Mouse (Mus musculus) liver, embryonic 11.5 days (tissue): ENCODE results near the gene Olfr739. TPM values are rescaled to one million over a fixed set of nuclear protein-coding genes. Genes with fewer than 3 reads are reported as not detected.

Experiments
- ATAC-seq: fragments of 200-750 bp; cut with Nextera tagmentation; replicated peaks from 2 replicates; pipeline ENCODE4 v1.8.0; 2017; ENCODE audit warnings: moderate number of reproducible peaks, mild to moderate bottlenecking, moderate TSS enrichment, moderate library complexity; ENCODE audit not compliant: low FRiP score
- DNase-seq: peaks from one replicate; pipeline ENCODE4 v3.0.0-alpha.2; 2017; ENCODE audit warnings: low spot score
- H3K27ac ChIP-seq: fragments of 300-500 bp; sonication (generic); 2 replicates; pipeline ENCODE4 v1.5.1; 2014; ENCODE audit warnings: mild to moderate bottlenecking, low read depth, low read length, control low read depth
- H3K27me3 ChIP-seq: fragments of 300-500 bp; sonication (generic); replicated peaks from 2 replicates; pipeline ENCODE4 v1.6.1; 2014; ENCODE audit warnings: low read length, mixed read lengths; ENCODE audit not compliant: control insufficient read depth, insufficient read depth
- H3K36me3 ChIP-seq: fragments of 300-500 bp; sonication (generic); 2 replicates; pipeline ENCODE4 v1.6.1; 2014; ENCODE audit warnings: mild to moderate bottlenecking, low read length, moderate library complexity, mixed read lengths; ENCODE audit not compliant: control insufficient read depth, insufficient read depth
- H3K4me1 ChIP-seq: fragments of 300-500 bp; sonication (generic); replicated peaks from 2 replicates; pipeline ENCODE4 v1.6.1; 2014; ENCODE audit warnings: low read length, mixed read lengths; ENCODE audit not compliant: control insufficient read depth, insufficient read depth
- H3K4me2 ChIP-seq: fragments of 300-500 bp; sonication (generic); 2 replicates; pipeline ENCODE4 v1.6.1; 2014; ENCODE audit warnings: mild to moderate bottlenecking, control low read depth, moderate library complexity
- H3K4me3 ChIP-seq: fragments of 300-500 bp; sonication (generic); 2 replicates; pipeline ENCODE4 v1.5.1; 2014; ENCODE audit warnings: low read depth, low read length, control low read depth
- H3K9ac ChIP-seq: fragments of 300-500 bp; sonication (generic); 2 replicates; pipeline ENCODE4 v1.6.1; 2014; ENCODE audit warnings: low read depth, low read length, control low read depth
- H3K9me3 ChIP-seq: fragments of 300-500 bp; sonication (generic); 2 replicates; pipeline ENCODE4 v1.6.1; 2016; ENCODE audit warnings: low read length, inconsistent platforms, mixed read lengths; ENCODE audit not compliant: control insufficient read depth
- WGBS: fragments of 180-500 bp; shearing (Covaris S2); extraction: QIAGEN DNeasy Blood & Tissue Kit; methylation state at CpG from one replicate; pipeline ENCODE4 v1.1.7; 2014; 5-methylcytosine and 5-hydroxymethylcytosine counted together
- polyA plus RNA-seq: library from polyadenylated mRNA; unstranded; fragments of >200 nt; fragmentation: Nextera tagmentation; extraction: Ambion mirVana; gene quantifications from 2 replicates; pipeline ENCODE4 v1.2.1, GENCODE M21; 2014

The Olfr739 gene
- not detected in 2 replicates for polyA plus RNA-seq

DNA sequence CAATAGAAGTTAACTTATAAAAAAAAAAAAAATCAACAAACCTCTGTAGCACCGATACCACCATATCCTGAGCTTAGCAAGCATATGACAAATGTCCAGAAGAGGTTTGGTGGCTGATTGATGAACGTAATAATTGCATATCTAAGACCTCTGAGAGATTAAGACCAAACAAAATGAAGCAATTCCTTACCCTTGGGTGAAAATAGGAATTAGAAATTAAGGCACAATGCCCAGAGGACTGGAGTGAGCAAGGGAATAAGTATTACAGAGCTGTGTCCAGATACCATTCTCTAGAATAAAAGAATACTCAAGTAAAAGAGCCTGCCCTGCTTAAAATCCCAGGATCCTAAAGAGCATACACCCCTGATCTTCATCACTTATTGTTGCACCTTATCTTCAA, at the start of gene Olfr739:
Gene Olfr739 (plus strand): TSS at position 301 of the 400 bp plus-strand sequence.
- no peaks in the 10 kb centered on the region for H3K9me3 ChIP-seq
- H3K4me1 ChIP-seq = no peaks in the 10 kb centered on the region
- no peak within 1 kb of the TSS for H3K4me2 ChIP-seq
- H3K27me3 ChIP-seq = no peaks in the 10 kb centered on the region
- no peak within 1 kb of the TSS for H3K27ac ChIP-seq
- no peak within 1 kb of the TSS for H3K4me3 ChIP-seq
- H3K9ac ChIP-seq = no peak within 1 kb of the TSS
- no peak for DNase-seq
- H3K36me3 ChIP-seq = no peaks in the 10 kb centered on the region
- ATAC-seq = no peak
- WGBS = 70% methylated on average over 2 of the region's 2 CpGs

DNA sequence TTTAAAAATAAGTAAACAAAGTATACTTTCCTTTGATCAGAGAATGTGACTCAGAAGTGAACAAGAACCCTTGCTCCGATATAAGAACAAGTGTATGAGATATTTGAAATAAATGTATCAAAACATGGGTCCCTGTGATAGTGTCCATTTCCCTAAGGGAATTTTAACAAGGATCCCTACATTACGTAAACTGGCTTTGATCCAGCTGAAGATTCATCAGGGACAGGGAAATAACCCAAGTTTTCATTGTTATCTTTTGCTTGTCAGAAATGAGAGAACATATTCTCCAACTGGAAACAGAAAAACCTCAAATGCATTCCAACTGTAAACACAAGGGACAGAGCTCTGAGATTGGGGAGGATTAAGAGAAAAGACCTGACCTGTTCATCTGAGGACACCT, 37.6 kb upstream of the Olfr739 start, which contains the start of gene Olfr736:
Gene Olfr736 (plus strand): TSS at position 301 of the 400 bp plus-strand sequence.
- 79% methylated on average over 2 of the region's 2 CpGs for WGBS
- ATAC-seq = no peak

DNA sequence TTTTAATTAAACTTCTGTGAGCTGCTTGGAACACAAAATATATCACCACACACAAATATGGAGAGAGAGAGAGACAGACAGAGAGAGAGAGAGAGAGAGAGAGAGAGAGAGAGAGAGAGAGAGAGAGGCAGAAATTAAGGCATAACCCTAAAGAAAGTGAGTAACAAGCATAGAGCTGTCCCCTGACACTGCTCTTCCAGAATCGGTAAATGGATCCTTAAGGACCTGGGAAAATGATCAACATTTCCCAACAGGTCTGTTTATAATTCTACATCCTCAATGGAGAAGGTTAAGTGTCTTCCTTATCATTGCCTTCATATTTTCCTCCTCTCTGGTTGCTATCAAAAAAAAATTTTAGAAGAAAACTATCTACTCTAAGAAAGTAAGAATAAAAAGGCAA, 11.2 kb upstream of the Olfr739 start, which contains the start of gene Olfr738:
Gene Olfr738 (plus strand): TSS at position 301 of the 400 bp plus-strand sequence.
- Histone ChIP-seq H3K27ac (no peak within 1 kb of the TSS), H3K4me2 (no peak within 1 kb of the TSS), H3K4me3 (no peak within 1 kb of the TSS), H3K9me3 (no peaks in the 10 kb centered on the region), H3K9ac (no peak within 1 kb of the TSS), H3K4me1 (no peaks in the 10 kb centered on the region), H3K27me3 (no peaks in the 10 kb centered on the region), H3K36me3 (no peaks in the 10 kb centered on the region)
- no peak for DNase-seq
- no peak for ATAC-seq
- WGBS = 73% methylated on average over 1 of the region's 1 CpGs

More for the DNA sequence above, 37.6 kb upstream of the Olfr739 start, which contains the start of gene Olfr736:
- Histone ChIP-seq H3K36me3 (no peaks in the 10 kb centered on the region), H3K27ac (no peak within 1 kb of the TSS), H3K27me3 (no peaks in the 10 kb centered on the region), H3K4me3 (no peak within 1 kb of the TSS), H3K4me1 (no peaks in the 10 kb centered on the region), H3K4me2 (no peak within 1 kb of the TSS), H3K9me3 (no peaks in the 10 kb centered on the region), H3K9ac (no peak within 1 kb of the TSS)
- DNase-seq = no peak

DNA sequence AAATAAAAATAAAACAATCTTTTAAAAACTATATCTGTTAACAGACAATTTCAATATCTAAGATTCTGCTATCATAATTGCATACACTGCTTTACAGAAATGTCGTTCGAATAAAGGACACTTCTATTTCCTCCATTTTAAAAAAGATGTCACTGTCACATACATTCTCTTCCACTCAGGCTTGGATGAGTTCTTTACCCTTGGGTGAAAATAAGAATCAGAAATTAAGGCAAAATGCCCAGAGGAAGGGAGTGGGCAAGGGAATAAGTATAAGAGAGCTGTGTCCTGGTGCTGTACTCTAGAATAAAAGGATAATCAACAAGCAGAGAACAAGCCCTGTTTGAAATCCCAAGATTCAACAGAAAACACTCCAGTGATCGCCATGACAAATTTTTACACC, 26.8 kb downstream of the Olfr739 start, which contains the start of gene Olfr740:
Gene Olfr740 (plus strand): TSS at position 301 of the 400 bp plus-strand sequence.
- ATAC-seq (no peak), DNase-seq (no peak)
- H3K27me3 ChIP-seq = no peaks in the 10 kb centered on the region
- H3K4me3 ChIP-seq = no peak within 1 kb of the TSS
- H3K9me3 ChIP-seq = no peaks in the 10 kb centered on the region
- no peak within 1 kb of the TSS for H3K4me2 ChIP-seq
- H3K36me3 ChIP-seq = no peaks in the 10 kb centered on the region
- 70% methylated on average over 3 of the region's 3 CpGs for WGBS
- H3K4me1 ChIP-seq = no peaks in the 10 kb centered on the region
- H3K27ac ChIP-seq = no peak within 1 kb of the TSS
- H3K9ac ChIP-seq = no peak within 1 kb of the TSS

- Histone ChIP-seq H3K36me3 (no peaks in the 10 kb centered on the region), H3K4me1 (no peaks in the 10 kb centered on the region), H3K27ac (no peak within 1 kb of the TSS), H3K27me3 (no peaks in the 10 kb centered on the region), H3K9ac (no peak within 1 kb of the TSS), H3K4me3 (no peak within 1 kb of the TSS), H3K9me3 (no peaks in the 10 kb centered on the region), H3K4me2 (no peak within 1 kb of the TSS)
- WGBS = 63% methylated on average over 2 of the region's 2 CpGs
- ATAC-seq (no peak), DNase-seq (no peak)
Observed at GRCm38 (mm10) chr14:50472438-50472837, 54.0 kb downstream of the Olfr739 start, which contains the start of gene Olfr741. Gene Olfr741 (plus strand): TSS chr14:50472738.

Other genes starting within 250 kb of the Olfr739 start
- gene Olfr730, start 230.4 kb upstream of the Olfr739 start, polyA plus RNA-seq = not detected in 2 replicates
- not detected in 2 replicates for gene Olfr731, start 176.8 kb upstream of the Olfr739 start, polyA plus RNA-seq
- gene Olfr732, start 134.4 kb upstream of the Olfr739 start, polyA plus RNA-seq = not detected in 2 replicates
- gene Olfr733, start 117.1 kb upstream of the Olfr739 start, polyA plus RNA-seq = not detected in 2 replicates
- gene Olfr734, start 91.9 kb upstream of the Olfr739 start, polyA plus RNA-seq = not detected in 2 replicates
- gene Olfr735, start 69.8 kb upstream of the Olfr739 start, polyA plus RNA-seq = not detected in 2 replicates
- not detected in 2 replicates for gene Tlr11, start 60.7 kb upstream of the Olfr739 start, polyA plus RNA-seq
- not detected in 2 replicates for gene Olfr736, start 37.5 kb upstream of the Olfr739 start, polyA plus RNA-seq
- not detected in 2 replicates for gene Olfr738, start 11.1 kb upstream of the Olfr739 start, polyA plus RNA-seq
- gene Olfr740, start 26.9 kb downstream of the Olfr739 start, polyA plus RNA-seq = not detected in 2 replicates
- gene Olfr741, start 54.1 kb downstream of the Olfr739 start, polyA plus RNA-seq = not detected in 2 replicates
- not detected in 2 replicates for gene Olfr742, start 85.0 kb downstream of the Olfr739 start, polyA plus RNA-seq
- gene Olfr743, start 103.2 kb downstream of the Olfr739 start, polyA plus RNA-seq = not detected in 2 replicates
- gene Olfr744, start 196.3 kb downstream of the Olfr739 start, polyA plus RNA-seq = not detected in 2 replicates
- gene Olfr745, start 220.8 kb downstream of the Olfr739 start, polyA plus RNA-seq = not detected in 2 replicates
- gene Olfr746, start 228.5 kb downstream of the Olfr739 start, polyA plus RNA-seq = not detected in 2 replicates